Mouse (Mus musculus): ENCODE measurements around the gene Kctd13.

DNA sequence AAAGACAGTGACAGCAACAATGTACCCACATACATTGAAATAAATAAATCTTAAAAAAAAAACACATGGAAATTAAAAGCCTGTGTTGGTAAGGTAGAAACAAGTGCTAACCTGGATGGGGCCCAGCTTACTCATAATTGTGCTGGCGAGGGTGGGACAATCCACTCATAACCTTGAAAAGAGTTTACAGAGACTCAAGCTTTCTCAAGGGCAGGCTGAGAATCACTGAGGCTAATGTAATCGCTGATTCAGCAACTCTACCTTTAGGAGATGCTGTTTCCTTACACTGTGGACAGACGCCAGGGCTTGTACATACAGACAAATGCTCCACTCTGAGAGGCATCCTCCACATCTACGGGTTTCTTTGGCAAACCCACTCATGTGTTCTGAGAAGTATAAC is 8.7 kb upstream of the Kctd13 start:
- TF ChIP-seq POLR2A (IDR thresholded peaks at IDR 0.05; ENCODE audit: low read depth, low read length) (no peak), CTCF (IDR thresholded peaks at IDR 0.05; ENCODE audit: extremely low read depth, insufficient read length, insufficient replicate concordance, low read depth, low read length) (no peak)

All from small intestine, adult 2 months (tissue).